In the genomic region with DNA sequence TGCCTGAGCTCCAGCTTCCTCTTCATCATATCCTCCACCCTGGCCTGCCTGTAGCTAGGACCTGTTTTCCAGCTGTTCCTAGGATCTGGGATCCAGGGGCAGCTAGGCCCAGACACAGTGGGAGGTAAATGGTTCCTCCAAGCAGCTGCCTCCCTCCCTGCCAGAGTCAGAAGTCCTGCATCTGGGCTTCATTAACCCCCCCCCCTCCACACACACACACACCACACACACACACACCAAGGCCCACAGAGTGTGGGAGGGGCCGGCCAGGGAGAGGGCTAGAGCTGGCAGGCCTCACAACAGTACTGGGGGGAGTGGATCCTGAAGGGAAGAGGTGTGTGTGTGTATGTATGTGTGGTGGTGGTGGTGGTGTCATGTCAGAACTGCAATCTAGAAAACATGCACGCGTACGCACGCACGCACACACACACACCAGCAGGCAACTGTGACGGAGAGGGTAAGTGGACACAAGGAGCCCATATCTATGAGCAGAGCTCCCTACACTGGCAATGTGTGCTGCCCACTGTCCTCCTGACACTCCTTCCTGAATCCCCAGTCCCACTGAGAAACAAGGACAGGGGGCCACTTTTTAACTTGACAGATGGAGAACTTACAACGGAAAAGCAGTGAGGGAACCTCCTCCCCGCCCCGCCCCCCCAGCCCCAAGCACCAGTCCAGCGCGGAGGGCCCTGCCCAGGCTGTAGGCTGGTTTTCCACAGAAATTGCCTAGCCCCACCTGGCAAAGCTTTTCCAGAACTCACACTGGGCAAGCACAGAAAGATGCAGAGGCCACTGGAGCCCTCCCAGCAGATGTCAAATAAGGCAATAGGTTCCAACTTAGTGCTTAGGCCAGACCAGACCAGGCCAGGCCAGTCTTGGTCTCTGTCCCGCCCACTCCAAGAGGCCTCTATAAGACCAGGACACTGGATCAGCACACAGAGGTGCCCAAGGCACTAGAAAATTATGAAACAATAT, we compare ENCODE assay signal across 8 mouse cellular contexts. TPM values are rescaled to one million over a fixed set of nuclear protein-coding genes. Genes with fewer than 3 reads are reported as not detected.
DNase-seq lines count a peak whose midpoint lies in the region; ATAC-seq and TF ChIP-seq lines count a peak whose summit lies in the region.

No protein-coding gene starts in this region.

- H3K4me1 ChIP-seq in forebrain, embryonic 10.5 days, result peaks cover 66% of the 10 kb centered on the region
- peaks cover 5% of the 10 kb centered on the region; the same call in 1 of the 2 replicates for H3K4me1 ChIP-seq in forebrain, postnatal 0 days (ENCODE audit: insufficient read depth)
- H3K4me1 ChIP-seq in heart, embryonic 11.5 days (ENCODE audit: control insufficient read depth, insufficient read depth, low read length), result peaks cover 58% of the 10 kb centered on the region
- H3K4me1 ChIP-seq in stomach, embryonic 14.5 days (ENCODE audit: control insufficient read depth, insufficient read depth, low read length), result peaks cover 32% of the 10 kb centered on the region

- WGBS in forebrain, embryonic 10.5 days, result 64% methylated on average over 13 of the region's 13 CpGs
- WGBS in forebrain, postnatal 0 days, result 76% methylated on average over 13 of the region's 13 CpGs
- 60% methylated on average over 13 of the region's 13 CpGs for WGBS in heart, embryonic 11.5 days (ENCODE audit: insufficient replicate concordance)
- WGBS in stomach, embryonic 14.5 days, result 60% methylated on average over 13 of the region's 13 CpGs

- ATAC-seq in forebrain, postnatal 0 days, result no peak
- 0 out of 2 replicates have a peak, but pooled peaks have one; percentile 31 for ATAC-seq in heart, embryonic 11.5 days (replicated peaks; ENCODE audit: insufficient number of reproducible peaks, low FRiP score, low TSS enrichment)
- ATAC-seq in stomach, embryonic 14.5 days (ENCODE audit: insufficient number of reproducible peaks, insufficient read depth, low FRiP score, low read depth), result peak; percentile 64

- TF ChIP-seq CTCF in forebrain, postnatal 0 days (IDR thresholded peaks at IDR 0.05; ENCODE audit: low read depth), result no peak

- peak overlapping the region; percentile 74 for H3K27ac ChIP-seq in forebrain, embryonic 10.5 days
- no peak overlapping the region for H3K27ac ChIP-seq in forebrain, postnatal 0 days (ENCODE audit: low read depth, low read length)
- H3K27ac ChIP-seq in heart, embryonic 11.5 days (ENCODE audit: low read depth, low read length), result no peak overlapping the region
- H3K27ac ChIP-seq in stomach, embryonic 14.5 days (ENCODE audit: low read length), result peak overlapping the region; percentile 86

- no peak overlapping the region for H3K4me3 ChIP-seq in forebrain, embryonic 10.5 days
- no peak overlapping the region for H3K4me3 ChIP-seq in forebrain, postnatal 0 days (ENCODE audit: low read depth, low read length)
- H3K4me3 ChIP-seq in heart, embryonic 11.5 days (ENCODE audit: low read depth, low read length), result no peak overlapping the region
- no peak overlapping the region for H3K4me3 ChIP-seq in stomach, embryonic 14.5 days (ENCODE audit: low read depth, low read length)

- H3K36me3 ChIP-seq in forebrain, embryonic 10.5 days (replicated peaks), result no peaks in the 10 kb centered on the region
- no peaks in the 10 kb centered on the region for H3K36me3 ChIP-seq in forebrain, postnatal 0 days (ENCODE audit: insufficient read depth)
- no peaks in the 10 kb centered on the region for H3K36me3 ChIP-seq in heart, embryonic 11.5 days (ENCODE audit: control insufficient read depth, insufficient read depth, low read length)
- no peaks in the 10 kb centered on the region for H3K36me3 ChIP-seq in stomach, embryonic 14.5 days (ENCODE audit: control insufficient read depth, insufficient read depth, low read length)

- H3K27me3 ChIP-seq in forebrain, embryonic 10.5 days (ENCODE audit: poor library complexity, severe bottlenecking), result peaks cover 24% of the 10 kb centered on the region
- H3K27me3 ChIP-seq in forebrain, postnatal 0 days (ENCODE audit: insufficient read depth, low read length), result no peaks in the 10 kb centered on the region
- no peaks in the 10 kb centered on the region for H3K27me3 ChIP-seq in heart, embryonic 11.5 days (ENCODE audit: control insufficient read depth, insufficient read depth, low read length)
- H3K27me3 ChIP-seq in stomach, embryonic 14.5 days (ENCODE audit: control insufficient read depth, insufficient read depth, low read length), result no peaks in the 10 kb centered on the region

- no peaks in the 10 kb centered on the region for H3K9me3 ChIP-seq in forebrain, embryonic 10.5 days
- H3K9me3 ChIP-seq in forebrain, postnatal 0 days (ENCODE audit: low read length), result no peaks in the 10 kb centered on the region
- no peaks in the 10 kb centered on the region for H3K9me3 ChIP-seq in heart, embryonic 11.5 days (replicated peaks; ENCODE audit: control insufficient read depth, low read length)
- no peaks in the 10 kb centered on the region for H3K9me3 ChIP-seq in stomach, embryonic 14.5 days (ENCODE audit: control insufficient read depth, low read depth, low read length)

- H3K9ac ChIP-seq in forebrain, postnatal 0 days, result no peak overlapping the region
- H3K9ac ChIP-seq in heart, embryonic 11.5 days (ENCODE audit: low read depth, low read length), result 0 out of 2 replicates have a peak overlapping the region, but pooled peaks have one; percentile 46
- no peak overlapping the region for H3K9ac ChIP-seq in stomach, embryonic 14.5 days (replicated peaks; ENCODE audit: low read depth, low read length)

- no peak overlapping the region for H3K4me2 ChIP-seq in forebrain, postnatal 0 days (ENCODE audit: low read depth)
- no peak overlapping the region for H3K4me2 ChIP-seq in heart, embryonic 11.5 days
- 0 out of 2 replicates have a peak overlapping the region, but pooled peaks have one; percentile 10 for H3K4me2 ChIP-seq in stomach, embryonic 14.5 days (replicated peaks; ENCODE audit: low read depth, low read length)

- no peak for DNase-seq in forebrain, embryonic 10.5 days (ENCODE audit: extremely low spot score, low spot score)
- no peak for DNase-seq in forebrain, postnatal 0 days
- DNase-seq in embryo, embryonic 10.5 days (ENCODE audit: low spot score), result peak; percentile 73
- peak; percentile 66 for DNase-seq in kidney, postnatal 10 days
- DNase-seq in left cerebral cortex, adult 18-20 months (ENCODE audit: low spot score in 2 of 2), result no peak
- DNase-seq in cerebellum, adult 11-12 months, result no peak

RNA-seq across cellular contexts. Expression of gene Sema4c, which starts 30.6 kb away (rescaled TPM):
- 20.1 and 21.7 TPM in 2 replicates for polyA plus RNA-seq in forebrain, embryonic 10.5 days (2016; fragmentation: Nextera tagmentation; extraction: Ambion mirVana)
- 32.8 and 39.1 TPM in 2 replicates for total RNA-seq in forebrain, postnatal 0 days (2014; rRNA removed)
- 17.3 and 24.1 TPM in 2 replicates for polyA plus RNA-seq in forebrain, postnatal 0 days (2015; fragmentation: Nextera tagmentation; extraction: Ambion mirVana)
- 0.96 and 2.1 TPM in 2 replicates for polyA plus RNA-seq in heart, embryonic 11.5 days (2014; fragmentation: Nextera tagmentation; extraction: Ambion mirVana)
- polyA plus RNA-seq in stomach, embryonic 14.5 days (2014; fragmentation: Nextera tagmentation; extraction: Ambion mirVana), result 4.2 and 4.3 TPM in 2 replicates
- 10 to 100 TPM; 20.5 to 21.0 TPM for total RNA-seq in left cerebral cortex, adult 18-20 months (2021)

RNA-seq across cellular contexts. Expression of gene Ankrd39, which starts 41.5 kb away (rescaled TPM):
- polyA plus RNA-seq in forebrain, embryonic 10.5 days (2016; fragmentation: Nextera tagmentation; extraction: Ambion mirVana), result 17.9 and 22.2 TPM in 2 replicates
- 19.3 and 25.5 TPM in 2 replicates for total RNA-seq in forebrain, postnatal 0 days (2014; rRNA removed)
- 21.1 and 23.6 TPM in 2 replicates for polyA plus RNA-seq in forebrain, postnatal 0 days (2015; fragmentation: Nextera tagmentation; extraction: Ambion mirVana)
- 19.9 and 25.1 TPM in 2 replicates for polyA plus RNA-seq in heart, embryonic 11.5 days (2014; fragmentation: Nextera tagmentation; extraction: Ambion mirVana)
- 26.2 and 30.4 TPM in 2 replicates for polyA plus RNA-seq in stomach, embryonic 14.5 days (2014; fragmentation: Nextera tagmentation; extraction: Ambion mirVana)
- total RNA-seq in left cerebral cortex, adult 18-20 months (2021), result 10 to 100 TPM; 11.5 to 11.9 TPM

RNA-seq across cellular contexts. Expression of gene Gm42417, which starts 49.5 kb away (rescaled TPM):
- polyA plus RNA-seq in forebrain, embryonic 10.5 days (2016; fragmentation: Nextera tagmentation; extraction: Ambion mirVana), result not detected in 2 replicates
- 0.38 TPM in 1 of 2 replicates, not detected in the other for total RNA-seq in forebrain, postnatal 0 days (2014; rRNA removed)
- polyA plus RNA-seq in forebrain, postnatal 0 days (2015; fragmentation: Nextera tagmentation; extraction: Ambion mirVana), result 0.27 TPM in 1 of 2 replicates, not detected in the other
- polyA plus RNA-seq in heart, embryonic 11.5 days (2014; fragmentation: Nextera tagmentation; extraction: Ambion mirVana), result 0.44 TPM in 1 of 2 replicates, not detected in the other
- polyA plus RNA-seq in stomach, embryonic 14.5 days (2014; fragmentation: Nextera tagmentation; extraction: Ambion mirVana), result 0.39 TPM in 1 of 2 replicates, not detected in the other
- under 1 TPM in 1 of 2 experiments, not detected in 1; 0.77 TPM for total RNA-seq in left cerebral cortex, adult 18-20 months (2021)

RNA-seq across cellular contexts. Expression of gene Ankrd23, which starts 52.1 kb away (rescaled TPM):
- polyA plus RNA-seq in forebrain, embryonic 10.5 days (2016; fragmentation: Nextera tagmentation; extraction: Ambion mirVana), result 15.3 and 16.5 TPM in 2 replicates
- 6.3 and 9.8 TPM in 2 replicates for total RNA-seq in forebrain, postnatal 0 days (2014; rRNA removed)
- 4.5 and 5.3 TPM in 2 replicates for polyA plus RNA-seq in forebrain, postnatal 0 days (2015; fragmentation: Nextera tagmentation; extraction: Ambion mirVana)
- 9.8 and 13.6 TPM in 2 replicates for polyA plus RNA-seq in heart, embryonic 11.5 days (2014; fragmentation: Nextera tagmentation; extraction: Ambion mirVana)
- polyA plus RNA-seq in stomach, embryonic 14.5 days (2014; fragmentation: Nextera tagmentation; extraction: Ambion mirVana), result 16.8 and 19.4 TPM in 2 replicates
- total RNA-seq in left cerebral cortex, adult 18-20 months (2021), result 1 to 10 TPM; 5.4 to 5.9 TPM

Comparison
In these comparisons a context has a peak if more than half of its experiments do, and no peak if none do; other contexts are left out.
1. H3K27ac ChIP-seq: peak in forebrain, embryonic 10.5 days (single experiment) and stomach, embryonic 14.5 days (single experiment); none in forebrain, postnatal 0 days (single experiment) and heart, embryonic 11.5 days (single experiment).
2. DNase-seq: peak in embryo, embryonic 10.5 days (single experiment) and kidney, postnatal 10 days (single experiment); none in forebrain, embryonic 10.5 days (single experiment), forebrain, postnatal 0 days (single experiment), left cerebral cortex, adult 18-20 months (0 of 2) and cerebellum, adult 11-12 months (single experiment).